Mouse (Mus musculus): ENCODE measurements around the gene Mogs. TPM values are rescaled to one million over a fixed set of nuclear protein-coding genes. Genes with fewer than 3 reads are reported as not detected.

Mogs gene
- total RNA-seq, 2 experiments from 2014 or later = 4.7 to 6.6 TPM

DNA sequence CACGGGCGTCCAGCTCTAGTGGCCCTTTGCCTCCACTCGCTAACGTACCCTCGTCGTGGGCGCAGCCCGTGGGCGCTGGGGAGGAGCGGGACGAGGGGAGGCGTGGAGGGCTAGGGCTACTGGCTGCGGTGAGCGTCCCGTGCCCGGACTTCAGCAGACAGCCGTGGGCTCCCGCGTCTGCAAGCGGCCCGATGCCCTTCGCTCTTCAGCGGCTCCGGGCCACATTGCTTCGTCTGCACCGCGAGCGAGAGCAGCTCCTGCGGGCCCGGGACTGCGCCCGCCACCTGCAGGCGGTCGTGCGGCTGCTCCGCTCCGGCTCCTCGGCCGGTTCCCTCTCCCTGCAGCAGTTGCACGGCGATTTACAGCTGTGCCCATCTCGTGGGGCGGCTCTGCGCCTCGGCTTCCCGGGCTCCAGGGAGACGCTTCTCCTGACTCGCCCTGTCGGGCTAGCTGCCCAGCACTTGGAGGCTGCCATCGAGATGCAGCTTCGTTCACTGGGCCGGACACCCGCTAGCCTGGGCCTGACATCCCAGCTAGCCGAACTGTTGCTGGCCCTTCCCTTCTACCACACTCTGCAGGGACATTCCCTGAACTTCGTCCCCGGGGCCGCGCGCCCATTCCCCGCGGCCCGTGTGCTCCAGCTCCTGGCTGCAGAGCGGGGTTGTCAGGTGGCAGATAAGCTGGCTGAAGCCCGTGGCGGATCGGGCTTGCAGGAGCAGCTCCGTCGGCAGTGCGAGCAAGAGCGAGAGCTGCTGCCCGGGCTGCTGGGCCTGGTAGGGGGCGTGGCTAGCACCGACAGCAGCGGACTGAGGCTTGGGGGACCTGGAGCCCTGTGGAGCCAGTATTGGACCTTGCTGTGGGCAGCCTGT lies 13.4 kb upstream of the Mogs start:
- Histone ChIP-seq H3K4me3 (peak overlapping the region; percentile 97), H3K27ac (peak overlapping the region; percentile 92)
- intact Hi-C loops (cut with DNase I) = loop anchor here (1.0 to 10.0 kb wide), 3 partner anchors 47 to 403 kb away; partner anchors contain the start of genes Aup1, Dguok and Htra2
- TF ChIP-seq CTCF (IDR thresholded peaks at IDR 0.05) = peak; percentile 65
- DNase-seq = peak; percentile 79

DNA sequence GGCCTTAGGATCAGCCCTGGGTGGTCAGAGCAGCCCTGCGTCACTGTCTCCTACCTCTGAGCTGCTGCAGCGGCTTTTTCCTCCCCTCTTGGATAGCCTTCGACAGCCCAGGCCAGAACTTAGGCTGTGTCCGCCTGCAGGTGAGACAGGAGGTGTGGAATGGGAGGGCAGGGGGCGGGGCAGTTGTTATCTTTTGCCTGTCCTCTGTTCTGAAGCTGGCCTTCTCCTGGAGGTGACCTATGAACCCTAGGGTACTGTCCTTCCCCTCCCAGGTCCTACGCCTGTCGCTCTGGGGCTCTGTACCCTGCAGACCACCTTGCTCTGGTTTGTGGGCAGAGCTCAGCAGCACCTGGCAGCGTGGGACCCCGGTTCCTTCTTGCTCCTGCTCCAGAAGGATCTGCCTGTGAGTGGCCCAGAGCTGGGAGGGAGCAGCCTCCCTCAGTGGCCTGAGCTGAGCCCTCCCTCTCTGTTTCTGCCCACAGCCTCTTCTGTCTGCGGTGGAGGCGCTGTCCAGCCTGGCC lies 12.1 kb upstream of the Mogs start:
- H3K27ac ChIP-seq = no peak overlapping the region
- no peak for TF ChIP-seq CTCF (IDR thresholded peaks at IDR 0.05)
- H3K4me3 ChIP-seq = peak overlapping the region; percentile 97
- DNase-seq = peak; percentile 23
- intact Hi-C loops (cut with DNase I) = loop anchor here (10.0 kb wide), 1 partner anchor 402 kb away; the partner anchor contains the start of gene Dguok

DNA sequence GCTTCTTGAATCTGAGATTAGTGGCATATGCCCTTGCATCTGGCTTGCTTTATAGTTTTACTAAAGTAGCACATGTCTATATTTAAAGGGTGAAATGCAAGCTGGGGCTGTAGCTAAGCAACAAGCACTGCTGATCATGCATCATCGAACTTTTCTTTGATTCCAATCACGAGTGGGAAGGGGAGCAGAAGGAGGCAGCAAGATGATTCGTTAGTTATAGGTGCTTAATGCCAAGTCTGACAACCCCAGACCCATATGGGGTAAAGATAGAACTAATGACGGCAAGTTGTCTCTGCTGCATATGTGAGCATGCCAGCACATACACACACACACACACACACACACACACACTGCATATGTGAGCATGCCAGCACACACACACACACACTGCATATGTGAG lies 11.1 kb upstream of the Mogs start:
- intact Hi-C loops (cut with DNase I) = loop anchor here (10.0 kb wide), 1 partner anchor 401 kb away; the partner anchor contains the start of gene Dguok
- Histone ChIP-seq H3K4me3 (no peak overlapping the region), H3K27ac (no peak overlapping the region)
- no peak for TF ChIP-seq CTCF (IDR thresholded peaks at IDR 0.05)
- DNase-seq = peak; percentile 8

DNA sequence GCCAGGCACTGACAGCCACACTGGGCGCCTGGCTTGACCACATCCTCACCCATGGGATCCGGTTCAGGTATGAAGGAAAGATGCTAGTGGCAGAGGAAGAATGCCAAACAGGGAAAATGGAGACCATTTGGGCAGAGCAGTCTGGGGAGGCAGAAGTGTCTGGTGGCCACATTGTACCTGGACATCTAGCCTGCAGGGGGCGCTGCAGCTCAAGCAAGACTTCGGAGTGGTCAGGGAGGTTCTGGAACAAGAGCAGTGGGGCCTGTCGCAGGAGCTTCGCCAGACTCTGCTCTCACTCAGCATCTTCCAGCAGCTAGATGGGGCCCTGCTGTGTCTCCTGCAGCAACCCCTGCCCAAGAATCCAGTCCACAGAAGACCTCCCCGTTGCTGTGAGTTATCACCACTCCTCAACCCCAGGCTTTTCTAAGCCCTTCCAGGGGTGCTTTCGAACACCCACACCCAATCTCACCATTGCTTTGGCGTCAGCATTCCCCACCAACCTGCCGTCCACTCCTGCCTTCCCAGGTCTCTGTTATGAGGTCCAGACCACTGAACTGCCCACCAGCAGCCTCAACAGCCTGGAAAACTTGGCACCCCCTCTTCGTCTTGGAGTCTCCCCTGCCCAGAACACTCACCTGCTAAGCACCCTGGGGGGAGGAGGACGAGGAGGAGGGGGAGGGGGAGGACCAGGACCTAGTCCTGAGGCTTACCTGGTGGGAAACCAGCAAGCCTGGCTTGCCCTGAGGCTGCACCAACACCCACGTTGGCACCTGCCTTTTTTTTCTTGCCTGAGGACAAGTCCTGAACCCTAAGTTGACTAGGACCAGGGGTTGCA lies 7.5 kb upstream of the Mogs start:
- Histone ChIP-seq H3K27ac (peak overlapping the region; percentile 93), H3K4me3 (peak overlapping the region; percentile 85)
- DNase-seq = peak; percentile 87
- intact Hi-C loops (cut with DNase I) = loop anchor here (10.0 kb wide), 1 partner anchor 397 kb away; the partner anchor contains the start of gene Dguok
- TF ChIP-seq CTCF (IDR thresholded peaks at IDR 0.05) = peak; percentile 81

DNA sequence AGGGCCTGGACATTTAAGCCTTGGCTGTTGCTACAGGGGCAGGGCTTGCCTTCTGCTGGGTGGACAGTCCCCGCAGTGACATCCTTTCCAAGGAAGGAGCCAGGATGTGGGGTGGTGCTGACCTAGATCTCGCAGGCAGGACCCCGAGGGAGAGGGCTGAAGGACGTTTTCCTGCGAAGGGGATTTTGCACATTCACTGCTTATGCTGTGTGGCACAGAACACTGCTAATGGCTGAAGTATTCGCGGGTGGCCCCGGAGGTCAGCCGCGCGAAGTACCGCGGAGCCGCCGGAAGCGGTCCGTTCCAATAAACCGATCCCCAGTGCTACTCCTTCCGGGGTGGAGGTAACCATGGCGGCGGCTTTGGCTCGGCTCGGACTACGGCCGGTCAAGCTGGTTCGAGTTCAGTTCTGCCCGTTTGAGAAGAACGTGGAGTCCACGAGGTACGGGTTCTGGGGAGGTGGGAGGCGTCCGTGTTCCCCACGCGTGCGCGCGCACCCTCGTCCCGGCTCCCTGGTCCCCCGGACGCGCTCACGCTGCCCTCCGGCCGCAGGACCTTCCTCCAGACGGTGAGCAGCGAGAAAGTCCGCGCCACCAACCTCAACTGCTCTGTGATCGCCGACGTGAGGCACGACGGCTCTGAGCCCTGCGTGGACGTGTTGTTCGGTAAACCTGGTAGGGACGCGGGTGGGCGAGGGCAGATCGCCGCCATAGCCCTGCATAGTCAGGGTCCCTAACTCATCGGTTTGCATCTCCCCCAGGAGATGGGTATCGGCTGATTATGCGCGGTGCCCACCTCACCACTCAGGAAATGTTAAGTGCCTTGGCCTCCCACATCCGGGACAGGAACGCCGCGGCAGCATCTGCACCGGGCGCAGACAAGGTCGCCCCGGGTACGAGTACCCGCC lies 6.3 kb upstream of the Mogs start, which contains the start of gene Mrpl53:
Mrpl53 (plus strand) TSS at position 279 of the 907 bp plus-strand sequence.
- peak; percentile 91 for DNase-seq
- intact Hi-C loops (cut with DNase I) = loop anchor here (10.0 kb wide), 1 partner anchor 396 kb away; the partner anchor contains the start of gene Dguok
- Histone ChIP-seq H3K27ac (peak within 1 kb of the TSS; percentile 93), H3K4me3 (peak within 1 kb of the TSS; percentile 85)
- TF ChIP-seq CTCF (IDR thresholded peaks at IDR 0.05) = no peak

DNA sequence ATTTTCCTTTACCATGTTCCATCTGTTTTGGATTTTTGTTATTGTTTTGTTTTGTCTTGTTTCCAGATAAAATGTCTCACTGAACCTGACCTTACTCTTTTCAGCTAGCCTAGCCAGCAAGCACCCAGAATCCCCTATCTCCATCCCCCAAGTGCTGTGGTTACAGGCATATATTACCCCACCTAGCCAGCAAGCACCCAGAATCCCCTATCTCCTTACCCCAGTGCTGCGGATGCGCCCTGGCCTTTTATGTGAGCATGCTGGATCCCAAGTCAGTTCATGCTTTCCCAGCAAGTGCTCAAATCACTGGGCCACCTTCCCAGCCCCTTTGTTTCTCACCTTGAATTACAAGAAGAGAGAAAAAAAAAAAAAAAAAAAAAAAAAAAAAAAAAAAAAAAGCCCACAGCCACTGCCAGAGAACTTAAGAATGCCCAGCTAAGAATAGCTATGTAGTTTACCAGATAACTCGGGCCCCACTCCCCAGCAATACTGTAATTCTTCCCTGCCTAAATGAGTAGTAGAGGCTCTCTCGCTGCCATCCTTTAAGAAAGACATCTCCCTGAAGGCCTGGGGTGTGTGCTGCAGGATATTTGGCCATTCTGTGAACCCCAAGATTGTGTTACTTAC lies 3.7 kb upstream of the Mogs start:
- Histone ChIP-seq H3K4me3 (no peak overlapping the region), H3K27ac (no peak overlapping the region)
- intact Hi-C loops (cut with DNase I) = no loop called here
- TF ChIP-seq CTCF (IDR thresholded peaks at IDR 0.05) = no peak
- peak; percentile 8 for DNase-seq

DNA sequence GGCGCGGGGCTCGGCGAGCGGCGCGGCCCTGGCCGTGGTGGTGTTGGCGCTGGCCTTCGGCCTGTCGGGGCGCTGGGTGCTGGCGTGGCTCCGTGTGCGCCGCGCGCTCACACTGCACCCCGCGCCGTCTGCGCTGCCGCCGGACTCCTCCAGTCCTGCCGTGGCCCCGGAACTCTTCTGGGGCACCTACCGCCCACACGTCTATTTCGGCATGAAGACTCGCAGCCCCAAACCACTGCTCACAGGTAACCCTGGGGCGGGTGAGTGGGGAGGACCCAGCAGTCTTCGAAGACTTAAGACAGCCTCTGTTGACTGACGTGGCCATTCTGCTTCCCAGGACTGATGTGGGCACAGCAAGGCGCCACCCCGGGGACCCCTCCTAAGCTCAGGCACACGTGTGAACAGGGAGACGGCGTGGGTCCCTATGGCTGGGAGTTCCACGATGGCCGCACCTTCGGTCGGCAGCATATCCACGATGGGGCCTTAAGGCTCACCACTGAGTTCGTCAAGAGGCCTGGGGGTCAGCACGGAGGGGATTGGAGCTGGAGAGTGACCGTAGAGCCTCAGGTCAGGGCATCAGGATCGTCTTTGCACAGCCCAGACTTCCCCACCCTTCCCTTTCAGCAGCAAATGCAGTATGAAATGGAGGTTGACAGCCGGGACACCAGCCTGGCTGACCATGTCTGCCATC lies 531 bp downstream of the Mogs start:
- no peak for TF ChIP-seq CTCF (IDR thresholded peaks at IDR 0.05)
- peak overlapping the region; percentile 94 for H3K27ac ChIP-seq
- intact Hi-C loops (cut with DNase I) = no loop called here
- H3K4me3 ChIP-seq = peak overlapping the region; percentile 87
- no peak for DNase-seq

DNA sequence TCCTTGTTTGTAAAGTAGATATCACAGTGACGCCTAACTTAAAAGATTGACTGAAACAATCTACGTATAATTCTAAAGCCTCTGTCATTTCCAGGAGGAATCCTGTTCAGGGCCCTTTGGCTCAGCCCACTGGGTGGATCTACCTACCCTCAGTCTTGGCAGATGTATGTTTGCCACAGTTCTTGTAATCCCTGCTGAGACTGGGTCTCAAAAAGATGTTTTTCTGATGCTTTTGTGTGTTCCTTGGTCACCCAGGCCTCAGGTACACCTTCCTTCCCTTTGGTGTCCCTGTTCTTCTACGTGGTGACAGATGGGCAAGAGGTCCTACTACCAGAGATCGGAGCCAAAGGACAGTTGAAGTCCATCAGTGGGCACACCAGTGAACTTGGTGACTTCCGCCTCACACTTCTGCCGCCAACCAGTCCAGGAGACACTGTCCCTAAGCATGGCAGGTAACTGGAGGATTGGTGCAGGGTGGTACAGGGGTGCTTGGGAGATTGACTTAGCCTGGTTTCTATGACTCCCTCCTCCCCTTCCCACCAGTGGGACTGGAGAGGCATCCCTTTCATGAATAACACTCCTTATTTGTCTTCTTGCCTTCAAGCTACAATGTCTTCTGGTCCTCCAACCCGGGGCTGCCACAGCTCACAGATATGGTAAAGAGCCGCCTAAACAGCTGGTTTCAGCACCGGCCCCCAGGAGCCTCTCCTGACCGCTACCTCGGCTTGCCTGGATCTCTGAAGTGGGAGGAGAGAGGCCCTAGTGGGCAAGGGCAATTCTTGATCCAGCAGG lies 1.3 kb downstream of the Mogs start:
- TF ChIP-seq CTCF (IDR thresholded peaks at IDR 0.05) = no peak
- peak; percentile 6 for DNase-seq
- peak overlapping the region; percentile 87 for H3K4me3 ChIP-seq
- H3K27ac ChIP-seq = 0 out of 2 replicates have a peak overlapping the region, but pooled peaks have one; percentile 94
- intact Hi-C loops (cut with DNase I) = no loop called here

DNA sequence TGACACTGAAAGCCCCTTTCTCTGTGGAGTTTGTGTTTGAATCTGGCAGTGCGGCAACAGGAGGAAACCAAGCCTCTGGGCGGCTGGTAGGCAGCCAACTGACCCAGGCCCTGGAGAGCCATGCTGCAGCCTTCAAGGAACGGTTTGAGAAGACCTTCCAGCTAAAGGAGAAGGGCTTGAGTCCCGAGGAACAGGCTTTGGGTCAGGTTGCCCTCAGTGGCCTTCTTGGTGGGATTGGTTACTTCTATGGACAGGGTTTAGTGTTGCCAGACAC lies 1.8 kb downstream of the Mogs start:
- H3K27ac ChIP-seq = no peak overlapping the region
- no peak overlapping the region for H3K4me3 ChIP-seq
- intact Hi-C loops (cut with DNase I) = no loop called here
- peak; percentile 24 for DNase-seq
- no peak for TF ChIP-seq CTCF (IDR thresholded peaks at IDR 0.05)

DNA sequence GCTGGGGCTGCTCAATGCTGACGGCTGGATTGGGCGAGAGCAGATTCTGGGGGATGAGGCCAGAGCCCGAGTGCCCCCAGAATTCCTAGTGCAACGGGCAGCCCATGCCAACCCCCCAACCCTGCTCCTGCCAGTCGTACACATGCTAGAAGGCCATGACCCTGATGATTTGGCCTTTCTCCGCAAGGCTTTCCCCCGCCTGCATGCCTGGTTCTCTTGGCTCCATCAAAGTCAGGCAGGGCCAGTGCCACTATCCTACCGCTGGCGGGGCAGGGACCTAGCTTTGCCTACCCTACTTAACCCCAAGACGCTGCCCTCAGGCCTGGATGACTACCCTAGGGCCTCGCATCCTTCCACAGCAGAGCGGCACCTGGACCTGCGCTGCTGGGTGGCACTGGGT lies 2.3 kb downstream of the Mogs start:
- no peak for DNase-seq
- intact Hi-C loops (cut with DNase I) = loop anchor here (2.0 kb wide), 1 partner anchor 39 kb away; the partner anchor contains the start of genes 1700003E16Rik and Wdr54
- Histone ChIP-seq H3K27ac (no peak overlapping the region), H3K4me3 (no peak overlapping the region)
- no peak for TF ChIP-seq CTCF (IDR thresholded peaks at IDR 0.05)

Data from gastrocnemius, adult 2 months (tissue).